Mouse (Mus musculus): ENCODE results near the gene Abhd13.

Gene Abhd13

DNA sequence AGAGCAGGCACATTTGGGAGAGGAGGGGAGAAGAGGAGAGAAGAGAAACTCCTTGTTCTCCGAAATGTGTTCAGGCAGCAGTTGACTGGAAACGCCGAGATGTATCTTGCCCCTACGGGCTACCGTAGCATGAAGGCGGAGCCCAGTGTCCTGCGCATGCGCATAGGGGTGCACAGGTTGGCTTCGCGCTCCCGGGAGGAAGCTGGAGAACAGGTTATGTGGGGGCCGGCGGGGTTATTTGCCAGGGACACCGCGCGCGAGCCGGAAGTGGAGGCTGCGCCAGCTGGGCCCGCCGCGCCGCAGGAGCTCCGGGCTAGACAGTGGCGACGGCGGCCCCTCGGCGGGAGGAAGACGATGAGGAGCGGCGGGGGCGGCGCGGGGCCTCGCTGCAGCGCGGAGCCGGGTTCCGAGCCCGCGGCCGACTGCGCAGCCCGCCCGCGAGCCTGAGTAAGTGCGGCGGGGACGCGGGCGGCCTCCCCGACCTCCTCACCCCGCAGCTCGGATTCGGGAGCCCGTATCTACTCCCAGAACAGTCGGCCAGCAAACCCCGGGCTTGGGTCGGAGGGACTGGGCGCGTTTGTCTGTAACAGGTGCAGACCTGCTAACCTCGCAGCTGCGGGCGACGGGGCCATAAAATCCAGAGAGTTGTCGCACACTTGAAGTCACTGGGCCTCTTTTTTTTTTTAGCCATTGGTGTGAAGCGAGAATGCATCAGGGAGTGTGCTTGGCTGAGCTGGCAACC is at the start of gene Abhd13, which contains the start of gene Lig4:
Gene Abhd13, plus strand, starts transcription at position 135 of the 742 bp plus-strand sequence.
Gene Lig4, minus strand, starts transcription at position 114 of the 742 bp plus-strand sequence.
- in situ Hi-C loops (cut with MboI; ENCODE audit: low sequenced_read_pairs), result no loop called here

DNA sequence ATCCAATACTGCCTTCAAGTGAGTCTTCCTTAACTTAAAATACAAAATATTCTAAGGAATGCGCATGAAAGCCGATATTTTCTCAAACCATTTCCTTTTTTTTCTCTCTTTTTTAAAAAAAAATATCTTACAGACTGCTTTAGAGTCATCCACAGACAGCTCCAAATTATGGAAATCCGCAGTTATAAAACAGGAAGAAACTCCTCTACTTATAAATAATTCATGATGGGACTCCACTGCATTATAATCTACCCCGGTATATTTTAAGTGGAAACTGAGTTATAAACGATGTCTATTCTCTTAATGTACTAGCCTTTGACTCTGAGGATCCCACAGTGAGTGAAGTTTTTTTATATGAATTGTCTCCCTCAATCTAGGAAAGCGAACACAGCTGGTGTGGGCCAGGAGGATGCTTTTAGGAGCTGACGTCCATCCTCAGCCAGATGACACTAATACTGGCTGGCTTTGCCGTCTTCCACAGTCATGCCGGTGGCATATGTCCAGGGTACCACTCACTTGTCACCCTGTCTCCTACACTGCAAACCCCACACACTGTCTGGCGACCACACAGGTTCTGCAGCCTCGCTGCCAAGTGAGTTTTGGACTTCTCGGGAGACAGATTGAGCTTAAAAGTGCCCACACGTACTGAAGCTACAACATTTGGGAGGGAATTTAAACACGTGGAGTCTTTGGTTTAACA is 47.6 kb upstream of the Abhd13 start:
- in situ Hi-C loops (cut with MboI; ENCODE audit: low sequenced_read_pairs), result no loop called here

DNA sequence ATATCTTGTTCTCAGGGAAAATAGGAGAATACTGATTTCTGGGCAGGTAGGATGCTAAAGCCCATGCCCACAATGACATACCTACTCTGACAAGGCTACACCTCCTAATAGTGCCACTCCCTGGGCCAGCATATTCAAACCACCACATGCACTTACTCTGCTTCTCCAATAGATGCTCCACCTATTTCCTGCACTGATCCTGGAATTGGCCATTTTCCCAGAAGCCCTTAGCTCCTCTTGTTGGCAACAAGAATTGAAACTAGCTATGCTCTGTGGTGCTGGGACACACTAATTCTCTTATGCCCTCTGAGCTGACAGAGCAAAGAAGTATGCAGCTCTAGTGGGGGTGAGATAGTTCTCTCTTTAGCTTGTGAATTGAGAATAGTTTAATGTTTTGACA is 44.8 kb upstream of the Abhd13 start:
- in situ Hi-C loops (cut with MboI; ENCODE audit: low sequenced_read_pairs), result no loop called here

DNA sequence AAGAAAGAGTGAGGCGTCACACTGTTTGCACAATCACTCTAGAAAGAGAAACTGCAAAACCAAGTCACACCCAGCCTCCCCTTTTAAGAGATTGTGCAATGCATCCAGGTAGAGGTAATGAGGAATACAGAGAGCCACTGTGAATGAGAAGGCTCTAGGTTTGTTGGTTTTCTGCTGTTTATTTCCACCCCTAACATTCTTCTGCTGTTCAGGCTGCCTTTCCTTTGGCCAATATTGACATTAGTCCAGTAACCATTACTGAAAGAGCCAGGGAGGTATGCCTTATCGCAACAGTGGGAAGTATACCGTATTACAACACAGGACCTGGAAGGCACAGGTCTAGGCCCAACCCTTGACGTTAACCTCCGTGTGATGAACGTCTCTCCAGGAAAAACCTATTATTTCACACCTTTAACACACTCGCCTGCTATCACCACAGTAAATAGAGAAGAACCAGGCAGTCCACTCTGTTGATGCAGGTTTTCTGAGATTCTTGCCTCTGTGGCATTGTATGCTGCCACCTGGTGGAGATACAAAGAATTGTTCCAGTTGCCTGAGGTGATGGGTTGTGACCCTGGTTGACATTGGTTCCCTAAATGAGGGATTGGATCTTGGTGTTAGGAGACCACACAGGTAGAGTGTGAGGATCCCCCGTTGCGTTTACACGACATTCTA is 42.5 kb upstream of the Abhd13 start:
- in situ Hi-C loops (cut with MboI; ENCODE audit: low sequenced_read_pairs), result no loop called here

- in situ Hi-C loops (cut with MboI; ENCODE audit: low sequenced_read_pairs), result no loop called here
These were observed 41.9 kb upstream of the Abhd13 start for GRCm38 (mm10) chr8:9935574-9935973.

GRCm38 (mm10) chr8:9949134-9949890 is 28.2 kb upstream of the Abhd13 start:
- in situ Hi-C loops (cut with MboI; ENCODE audit: low sequenced_read_pairs), result no loop called here

GRCm38 (mm10) chr8:9958338-9958737 is 19.2 kb upstream of the Abhd13 start:
- in situ Hi-C loops (cut with MboI; ENCODE audit: low sequenced_read_pairs), result no loop called here

- in situ Hi-C loops (cut with MboI; ENCODE audit: low sequenced_read_pairs), result no loop called here
These were observed 17.6 kb upstream of the Abhd13 start for GRCm38 (mm10) chr8:9959919-9960318.

DNA sequence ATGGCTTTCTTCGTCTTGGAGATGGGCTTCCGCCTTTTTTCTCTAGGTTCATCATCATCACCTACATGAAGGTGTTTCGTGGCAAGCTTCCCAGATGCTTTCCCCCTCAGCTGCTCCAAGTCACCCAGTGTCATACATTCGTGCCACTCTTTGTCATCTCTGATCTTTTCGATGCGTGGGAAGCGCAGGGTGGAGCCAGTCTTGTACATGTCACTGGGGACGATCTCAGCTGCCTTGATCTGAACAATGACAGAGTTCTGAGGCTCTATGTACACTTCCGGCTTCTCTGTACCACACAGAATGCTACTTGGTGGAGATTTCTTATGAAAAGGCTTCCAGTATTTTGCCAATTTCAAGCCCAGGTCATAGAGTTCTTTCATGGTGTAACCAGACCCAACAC is 5.6 kb upstream of the Abhd13 start:
- in situ Hi-C loops (cut with MboI; ENCODE audit: low sequenced_read_pairs), result no loop called here

DNA sequence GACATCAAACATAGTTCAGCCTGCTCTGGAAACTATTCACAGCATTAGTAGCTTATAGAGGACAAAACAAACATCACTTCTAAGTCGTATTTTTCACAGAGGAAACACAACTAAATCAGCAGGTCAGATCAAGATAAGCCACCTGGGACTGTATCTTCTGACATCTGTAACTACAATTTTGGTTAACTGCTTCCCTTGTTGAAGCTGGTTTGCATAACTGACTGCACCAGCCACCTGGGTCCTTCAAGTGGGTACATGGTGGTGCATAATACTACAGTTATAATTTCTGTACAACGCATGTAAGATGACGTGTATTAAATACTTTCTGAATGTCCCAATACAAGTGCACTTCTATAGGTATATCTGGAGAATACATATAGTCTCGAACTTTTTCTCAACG is 2.2 kb upstream of the Abhd13 start:
- in situ Hi-C loops (cut with MboI; ENCODE audit: low sequenced_read_pairs), result no loop called here

- in situ Hi-C loops (cut with MboI; ENCODE audit: low sequenced_read_pairs), result no loop called here
These were observed 1.5 kb upstream of the Abhd13 start for GRCm38 (mm10) chr8:9975898-9976611.

GRCm38 (mm10) chr8:9977016-9977415 is 491 bp upstream of the Abhd13 start:
- in situ Hi-C loops (cut with MboI; ENCODE audit: low sequenced_read_pairs), result no loop called here

DNA sequence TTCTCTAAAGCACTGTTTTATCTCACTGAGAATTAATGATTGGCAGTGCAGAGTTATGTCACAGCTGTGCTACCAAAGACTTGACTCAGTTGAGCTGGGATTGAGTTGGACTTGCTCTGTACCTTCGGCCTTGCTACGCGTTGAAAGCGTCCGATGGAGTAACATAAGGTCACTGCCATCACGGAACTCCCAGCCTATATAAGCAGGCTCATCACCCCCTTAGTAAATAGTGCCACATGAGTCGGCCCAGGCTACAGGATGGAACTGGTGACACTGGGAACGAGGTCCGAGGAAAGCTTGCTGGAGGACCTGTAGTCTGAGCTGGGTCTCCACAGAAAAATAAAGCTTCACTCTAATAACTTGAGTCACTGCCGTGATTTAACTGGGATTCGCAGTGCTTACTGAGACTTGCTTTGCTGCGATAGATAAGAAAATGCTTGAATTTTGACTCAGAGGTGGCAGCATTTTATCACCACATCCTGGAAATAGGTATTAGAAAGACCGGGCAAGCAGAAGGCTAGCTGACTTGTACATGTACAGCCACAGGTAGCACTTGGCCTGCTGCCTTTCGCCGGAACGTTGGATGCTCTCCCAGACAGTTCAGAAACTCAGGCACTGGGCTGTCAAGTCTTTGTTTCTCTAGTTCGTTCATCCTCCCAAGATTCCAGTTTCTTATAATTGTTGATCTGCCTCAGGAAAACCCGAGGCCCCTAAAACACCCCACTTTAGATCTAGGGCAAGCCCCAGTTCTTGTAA is 1.1 kb downstream of the Abhd13 start:
- in situ Hi-C loops (cut with MboI; ENCODE audit: low sequenced_read_pairs), result no loop called here

GRCm38 (mm10) chr8:9979746-9980145 is 2.2 kb downstream of the Abhd13 start:
- in situ Hi-C loops (cut with MboI; ENCODE audit: low sequenced_read_pairs), result no loop called here

GRCm38 (mm10) chr8:9980188-9980587 is 2.7 kb downstream of the Abhd13 start:
- in situ Hi-C loops (cut with MboI; ENCODE audit: low sequenced_read_pairs), result no loop called here

GRCm38 (mm10) chr8:10004115-10004514 is 26.6 kb downstream of the Abhd13 start:
- in situ Hi-C loops (cut with MboI; ENCODE audit: low sequenced_read_pairs), result no loop called here

- in situ Hi-C loops (cut with MboI; ENCODE audit: low sequenced_read_pairs), result no loop called here
These were observed 28.9 kb downstream of the Abhd13 start, which contains the start of gene Tnfsf13b for GRCm38 (mm10) chr8:10006156-10006985. Tnfsf13b (plus strand) TSS chr8:10006467.

- in situ Hi-C loops (cut with MboI; ENCODE audit: low sequenced_read_pairs), result no loop called here
These were observed 29.6 kb downstream of the Abhd13 start for GRCm38 (mm10) chr8:10006986-10007659.

Data from CH12F3 (cell line).